Mouse (Mus musculus): Measurements from ENCODE around the gene Nisch.

- TF ChIP-seq TAL1 (IDR thresholded peaks at IDR 0.05; ENCODE audit: low read length) = no peak
- TF ChIP-seq GATA1 (IDR thresholded peaks at IDR 0.05; ENCODE audit: low read length) = no peak
Measured at GRCm38 (mm10) chr14:31128826-31129219, 87.9 kb downstream of the Nisch start, which contains the start of gene Smim4.
